Comparison of ENCODE assay signal across 21 mouse cellular contexts in genomic region chr1:72606186-72606673, GRCm38 (mm10). TPM values are rescaled to one million over a fixed set of nuclear protein-coding genes. Genes with fewer than 3 reads are reported as not detected.
DNase-seq lines count a peak whose midpoint lies in the region; ATAC-seq and TF ChIP-seq lines count a peak whose summit lies in the region.
"Had no signal": no experiment of that assay in that cellular context is flagged by ENCODE, and none has a peak within 500 bp of the region (broad histone marks: within the 10 kb centered on the region; RNA-seq: fewer than 3 reads in every experiment).

No protein-coding gene starts in this region.

- peak; percentile 13 for DNase-seq in embryonic facial prominence, embryonic 14.5 days (ENCODE audit: low spot score)
- no peak for DNase-seq in embryonic facial prominence, embryonic 10.5 days (ENCODE audit: low spot score)
- no peak for DNase-seq in kidney, postnatal 0 days (ENCODE audit: low spot score)
- no peak for DNase-seq in kidney, postnatal 10 days
- DNase-seq in thymus, postnatal 36 days, result no peak
- no peak for DNase-seq in right cerebral cortex, postnatal 14 days
- DNase-seq: adrenal gland, postnatal 36 days; cerebellum, adult 8-10 months; heart, adult 2 months; heart, postnatal 4 days; kidney, postnatal 25 days; right cerebral cortex, postnatal 25 days had no signal

- H3K9me3 ChIP-seq in embryonic facial prominence, embryonic 14.5 days (ENCODE audit: control insufficient read depth, low read length), result no peaks in the 10 kb centered on the region
- H3K9me3 ChIP-seq in embryonic facial prominence, embryonic 10.5 days, result no peaks in the 10 kb centered on the region
- H3K9me3 ChIP-seq in kidney, postnatal 0 days (replicated peaks; ENCODE audit: low read length), result no peaks in the 10 kb centered on the region
- H3K9me3 ChIP-seq in hindbrain, embryonic 12.5 days (replicated peaks), result no peaks in the 10 kb centered on the region
- no peaks in the 10 kb centered on the region for H3K9me3 ChIP-seq in neural tube, embryonic 13.5 days
- H3K9me3 ChIP-seq: embryonic facial prominence, embryonic 12.5 days; G1E; heart, embryonic 15.5 days; limb, embryonic 15.5 days; liver, embryonic 15.5 days; midbrain, embryonic 13.5 days had no signal

- H3K4me3 ChIP-seq in embryonic facial prominence, embryonic 14.5 days (ENCODE audit: low read depth, low read length), result no peak overlapping the region
- no peak overlapping the region for H3K4me3 ChIP-seq in embryonic facial prominence, embryonic 10.5 days
- no peak overlapping the region for H3K4me3 ChIP-seq in kidney, postnatal 0 days (replicated peaks; ENCODE audit: low read depth, low read length)
- H3K4me3 ChIP-seq in hindbrain, embryonic 12.5 days, result no peak overlapping the region
- H3K4me3 ChIP-seq in neural tube, embryonic 13.5 days, result no peak overlapping the region
- H3K4me3 ChIP-seq: embryonic facial prominence, embryonic 12.5 days; heart, adult 2 months; heart, embryonic 15.5 days; limb, embryonic 15.5 days; liver, embryonic 15.5 days; midbrain, embryonic 13.5 days had no signal

- 84% methylated on average over 12 of the region's 12 CpGs for WGBS in embryonic facial prominence, embryonic 14.5 days
- 87% methylated on average over 12 of the region's 12 CpGs for WGBS in embryonic facial prominence, embryonic 10.5 days
- WGBS in kidney, postnatal 0 days, result 57% methylated on average over 12 of the region's 12 CpGs
- 62% methylated on average over 12 of the region's 12 CpGs for WGBS in hindbrain, embryonic 12.5 days
- WGBS in neural tube, embryonic 13.5 days, result 30% methylated on average over 12 of the region's 12 CpGs

- no peak overlapping the region for H3K4me2 ChIP-seq in embryonic facial prominence, embryonic 14.5 days (ENCODE audit: low read depth, low read length)
- no peak overlapping the region for H3K4me2 ChIP-seq in kidney, postnatal 0 days (ENCODE audit: low read length)
- H3K4me2 ChIP-seq in hindbrain, embryonic 12.5 days (replicated peaks), result no peak overlapping the region
- no peak overlapping the region for H3K4me2 ChIP-seq in neural tube, embryonic 13.5 days
- H3K4me2 ChIP-seq: embryonic facial prominence, embryonic 12.5 days; heart, embryonic 15.5 days; limb, embryonic 15.5 days; liver, embryonic 15.5 days; midbrain, embryonic 13.5 days had no signal

- H3K27ac ChIP-seq in embryonic facial prominence, embryonic 14.5 days (replicated peaks; ENCODE audit: low read depth, low read length), result no peak overlapping the region
- H3K27ac ChIP-seq in embryonic facial prominence, embryonic 10.5 days (replicated peaks), result no peak overlapping the region
- H3K27ac ChIP-seq in kidney, postnatal 0 days, result no peak overlapping the region
- H3K27ac ChIP-seq in hindbrain, embryonic 12.5 days, result no peak overlapping the region
- peak overlapping the region; percentile 24; the same call in 1 of the 2 replicates for H3K27ac ChIP-seq in neural tube, embryonic 13.5 days (replicated peaks)
- H3K27ac ChIP-seq: embryonic facial prominence, embryonic 12.5 days; heart, adult 2 months; heart, embryonic 15.5 days; limb, embryonic 15.5 days; liver, embryonic 15.5 days; midbrain, embryonic 13.5 days had no signal

- no peaks in the 10 kb centered on the region for H3K4me1 ChIP-seq in embryonic facial prominence, embryonic 14.5 days (ENCODE audit: control insufficient read depth, insufficient read depth, low read length)
- no peaks in the 10 kb centered on the region for H3K4me1 ChIP-seq in embryonic facial prominence, embryonic 10.5 days
- H3K4me1 ChIP-seq in kidney, postnatal 0 days (replicated peaks; ENCODE audit: insufficient read depth, low read length), result no peaks in the 10 kb centered on the region; the same call in 1 of the 2 replicates
- H3K4me1 ChIP-seq in hindbrain, embryonic 12.5 days, result 0 out of 2 replicates have a peak, but pooled peaks cover 9% of the 10 kb centered on the region
- peaks cover 28% of the 10 kb centered on the region for H3K4me1 ChIP-seq in neural tube, embryonic 13.5 days (replicated peaks)
- H3K4me1 ChIP-seq: embryonic facial prominence, embryonic 12.5 days; limb, embryonic 15.5 days; liver, embryonic 15.5 days; midbrain, embryonic 13.5 days had no signal

- TF ChIP-seq CTCF in kidney, postnatal 0 days (IDR thresholded peaks at IDR 0.05; ENCODE audit: low read depth), result no peak

- H3K9ac ChIP-seq in embryonic facial prominence, embryonic 14.5 days (ENCODE audit: low read depth, low read length), result no peak overlapping the region
- no peak overlapping the region for H3K9ac ChIP-seq in kidney, postnatal 0 days (ENCODE audit: low read depth, low read length)
- H3K9ac ChIP-seq in hindbrain, embryonic 12.5 days, result no peak overlapping the region
- no peak overlapping the region for H3K9ac ChIP-seq in neural tube, embryonic 13.5 days
- H3K9ac ChIP-seq: embryonic facial prominence, embryonic 12.5 days; heart, embryonic 15.5 days; limb, embryonic 15.5 days; liver, embryonic 15.5 days; midbrain, embryonic 13.5 days had no signal

- peaks cover 56% of the 10 kb centered on the region for H3K36me3 ChIP-seq in embryonic facial prominence, embryonic 14.5 days (ENCODE audit: control insufficient read depth, insufficient read depth, low read length)
- peaks cover 79% of the 10 kb centered on the region for H3K36me3 ChIP-seq in embryonic facial prominence, embryonic 10.5 days (replicated peaks)
- peaks cover 16% of the 10 kb centered on the region for H3K36me3 ChIP-seq in kidney, postnatal 0 days (ENCODE audit: insufficient read depth, low read length)
- H3K36me3 ChIP-seq in hindbrain, embryonic 12.5 days, result peaks cover 35% of the 10 kb centered on the region
- H3K36me3 ChIP-seq in neural tube, embryonic 13.5 days, result peaks cover 34% of the 10 kb centered on the region

- no peaks in the 10 kb centered on the region for H3K27me3 ChIP-seq in embryonic facial prominence, embryonic 14.5 days (replicated peaks; ENCODE audit: control insufficient read depth, insufficient read depth, low read length)
- H3K27me3 ChIP-seq in embryonic facial prominence, embryonic 10.5 days (replicated peaks; ENCODE audit: low read depth, poor library complexity, severe bottlenecking), result no peaks in the 10 kb centered on the region
- H3K27me3 ChIP-seq in kidney, postnatal 0 days (ENCODE audit: insufficient read depth, low read length), result no peaks in the 10 kb centered on the region
- no peaks in the 10 kb centered on the region for H3K27me3 ChIP-seq in hindbrain, embryonic 12.5 days
- no peaks in the 10 kb centered on the region for H3K27me3 ChIP-seq in neural tube, embryonic 13.5 days
- H3K27me3 ChIP-seq: embryonic facial prominence, embryonic 12.5 days; heart, embryonic 15.5 days; limb, embryonic 15.5 days; liver, embryonic 15.5 days; midbrain, embryonic 13.5 days had no signal

- ATAC-seq in embryonic facial prominence, embryonic 14.5 days (ENCODE audit: low read depth), result 0 out of 2 replicates have a peak, but pooled peaks have one; percentile 9
- ATAC-seq in kidney, postnatal 0 days (replicated peaks; ENCODE audit: low FRiP score, low read depth), result 0 out of 2 replicates have a peak, but pooled peaks have one; percentile 36
- ATAC-seq in hindbrain, embryonic 12.5 days (ENCODE audit: low FRiP score), result peak; percentile 27; the same call in 1 of the 2 replicates
- ATAC-seq in neural tube, embryonic 13.5 days (ENCODE audit: low read depth), result no peak
- ATAC-seq: intestine, embryonic 16.5 days; midbrain, embryonic 13.5 days had no signal

RNA-seq across cellular contexts. Expression of gene Smarcal1, which starts 23.2 kb away (rescaled TPM):
- 23.0 and 23.8 TPM in 2 replicates for polyA plus RNA-seq in embryonic facial prominence, embryonic 14.5 days (2014; fragmentation: Nextera tagmentation; extraction: Ambion mirVana)
- polyA plus RNA-seq in embryonic facial prominence, embryonic 10.5 days (2016; fragmentation: Nextera tagmentation; extraction: Ambion mirVana), result 31.4 and 33.3 TPM in 2 replicates
- polyA plus RNA-seq in kidney, postnatal 0 days (2015; fragmentation: Nextera tagmentation; extraction: Ambion mirVana), result 13.5 and 13.8 TPM in 2 replicates
- polyA plus RNA-seq in hindbrain, embryonic 12.5 days (2016; fragmentation: Nextera tagmentation; extraction: Ambion mirVana), result 31.2 and 34.5 TPM in 2 replicates
- 23.1 and 24.0 TPM in 2 replicates for polyA plus RNA-seq in neural tube, embryonic 13.5 days (2015; fragmentation: Nextera tagmentation; extraction: Ambion mirVana)
